Mouse (Mus musculus) liver, adult 10 weeks (tissue): ENCODE data around the gene Acot10. TPM values are rescaled to one million over a fixed set of nuclear protein-coding genes. Genes with fewer than 3 reads are reported as not detected.

Experiments
- polyA plus RNA-seq: library from polyadenylated mRNA; stranded (reverse); fragments of 350-450 nt; fragmentation: Illumina TruSeq; extraction: RNeasy Lipid Tissue Mini Kit (QIAGEN cat#74804); gene quantifications from one replicate; pipeline ENCODE4 v1.2.3, GENCODE M21; 2014; ENCODE audit warnings: low read depth, low replicate concordance

Gene Acot10
- not detected for polyA plus RNA-seq

GRCm38 (mm10) chr15:20666650-20667049, at the start of gene Acot10:
TSS of gene Acot10 (minus strand) at chr15:20666750.

Other genes with a start within 250 kb of the Acot10 start
- gene Cdh12, start 217.5 kb downstream of the Acot10 start, polyA plus RNA-seq: not detected